Mouse (Mus musculus): ENCODE results near the gene Atxn1l. TPM values are rescaled to one million over a fixed set of nuclear protein-coding genes. Genes with fewer than 3 reads are reported as not detected.
A peak's percentile ranks its signal among the peaks of the same experiment; 100 is the strongest.

Gene Atxn1l
- total RNA-seq, 2 experiments from 2014 or later = 24.1 to 28.0 TPM

GRCm38 (mm10) chr8:109736819-109737218, 720 bp downstream of the Atxn1l start:
- DNase-seq = peak in 1 of 2 experiments; percentile 6
- intact Hi-C loops (cut with DNase I) = no loop called here

GRCm38 (mm10) chr8:109734018-109734417, 3.5 kb downstream of the Atxn1l start:
- no peak for DNase-seq
- intact Hi-C loops (cut with DNase I) = no loop called here

GRCm38 (mm10) chr8:109731012-109731411, 6.5 kb downstream of the Atxn1l start:
- DNase-seq = no peak
- intact Hi-C loops (cut with DNase I) = no loop called here

GRCm38 (mm10) chr8:109725106-109725505, 12.4 kb downstream of the Atxn1l start:
- intact Hi-C loops (cut with DNase I) = no loop called here
- no peak for DNase-seq

- DNase-seq = no peak
- intact Hi-C loops (cut with DNase I) = no loop called here
These were observed 22.6 kb downstream of the Atxn1l start for GRCm38 (mm10) chr8:109714961-109715360.

- intact Hi-C loops (cut with DNase I) = no loop called here
- DNase-seq = no peak
These were observed 25.0 kb downstream of the Atxn1l start for GRCm38 (mm10) chr8:109712521-109712920.

GRCm38 (mm10) chr8:109707921-109708320, 29.6 kb downstream of the Atxn1l start:
- intact Hi-C loops (cut with DNase I) = loop anchor here (5.0 kb wide), 1 partner anchor 69 kb away; the partner anchor contains the start of gene Ap1g1
- no peak for DNase-seq

GRCm38 (mm10) chr8:109706874-109707237, 30.7 kb downstream of the Atxn1l start:
- DNase-seq = peak; percentile 76 to 82
- intact Hi-C loops (cut with DNase I) = loop anchor here (5.0 kb wide), 1 partner anchor 70 kb away; the partner anchor contains the start of gene Ap1g1

GRCm38 (mm10) chr8:109706076-109706873, 31.3 kb downstream of the Atxn1l start:
- peak in 1 of 2 experiments; percentile 10 for DNase-seq
- intact Hi-C loops (cut with DNase I) = loop anchor here (5.0 kb wide), 1 partner anchor 71 kb away; the partner anchor contains the start of gene Ap1g1

GRCm38 (mm10) chr8:109705320-109706075, 32.0 kb downstream of the Atxn1l start, which contains the start of gene Zfp821:
Gene Zfp821, plus strand, starts transcription at chr8:109705546.
- peak; percentile 94 to 96 for DNase-seq
- intact Hi-C loops (cut with DNase I) = loop anchor here (5.0 kb wide), 1 partner anchor 72 kb away; the partner anchor contains the start of gene Ap1g1

GRCm38 (mm10) chr8:109704565-109705319, 32.8 kb downstream of the Atxn1l start:
- DNase-seq = no peak
- intact Hi-C loops (cut with DNase I) = loop anchor here (5.0 kb wide), 1 partner anchor 73 kb away; the partner anchor contains the start of gene Ap1g1

GRCm38 (mm10) chr8:109698477-109698876, 39.1 kb downstream of the Atxn1l start:
- DNase-seq = no peak
- intact Hi-C loops (cut with DNase I) = no loop called here

- no peak for DNase-seq
- intact Hi-C loops (cut with DNase I) = no loop called here
These were observed 39.8 kb downstream of the Atxn1l start for GRCm38 (mm10) chr8:109697754-109698153.

GRCm38 (mm10) chr8:109694154-109694553, 43.4 kb downstream of the Atxn1l start:
- DNase-seq = no peak
- intact Hi-C loops (cut with DNase I) = loop anchor here (5.0 kb wide), 1 partner anchor 87 kb away; the partner anchor contains the start of gene Dhodh

- intact Hi-C loops (cut with DNase I) = loop anchor here (2.0 to 5.0 kb wide), 2 partner anchors 85 to 86 kb away; partner anchors contain the start of genes Ap1g1 and Dhodh
These were observed 44.2 kb downstream of the Atxn1l start, which contains the start of gene Ist1 for GRCm38 (mm10) chr8:109693146-109693900. Gene Ist1, minus strand, starts transcription at chr8:109693260.

GRCm38 (mm10) chr8:109692443-109693145, 44.9 kb downstream of the Atxn1l start:
- intact Hi-C loops (cut with DNase I) = loop anchor here (2.0 to 5.0 kb wide), 2 partner anchors 85 to 86 kb away; partner anchors contain the start of genes Ap1g1 and Dhodh
- DNase-seq = no peak

More at GRCm38 (mm10) chr8:109693146-109693900, 44.2 kb downstream of the Atxn1l start, which contains the start of gene Ist1:
- DNase-seq = peak; percentile 98 to 99

GRCm38 (mm10) chr8:109691769-109692168, 45.8 kb downstream of the Atxn1l start:
- intact Hi-C loops (cut with DNase I) = loop anchor here (2.0 to 5.0 kb wide), 2 partner anchors 84 to 87 kb away; partner anchors contain the start of genes Ap1g1 and Dhodh
- DNase-seq = no peak

- intact Hi-C loops (cut with DNase I) = no loop called here
- DNase-seq = no peak
These were observed 50.3 kb downstream of the Atxn1l start for GRCm38 (mm10) chr8:109687248-109687647.
